Mouse (Mus musculus): ENCODE data around the gene Ifnar1.
A peak's percentile ranks its signal among the peaks of the same experiment; 100 is the strongest.

Gene Ifnar1

DNA sequence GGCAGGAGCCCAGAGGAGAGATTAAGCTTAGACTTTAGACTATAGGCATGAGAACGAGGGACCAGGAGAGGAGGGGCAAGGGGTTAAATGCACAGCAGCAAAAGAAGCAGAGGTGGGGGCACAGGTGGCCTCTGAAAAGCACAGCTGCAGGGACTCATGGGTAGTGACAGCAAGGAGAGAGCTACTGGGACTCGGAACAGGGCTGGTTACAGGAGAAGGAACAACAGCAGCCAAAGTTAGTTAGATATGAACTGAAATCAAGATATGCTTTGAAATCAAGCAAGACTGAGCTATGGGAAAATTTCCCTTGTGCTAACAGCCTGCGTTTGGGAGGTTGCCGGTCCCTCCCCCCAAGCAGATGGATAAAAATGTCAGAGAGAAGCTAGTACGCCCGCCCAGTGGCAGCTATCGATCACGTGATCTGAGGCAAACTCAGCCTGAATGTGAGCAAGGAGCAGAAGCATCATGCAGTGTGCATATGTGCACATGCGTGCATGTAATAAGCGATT lies 56.6 kb downstream of the Ifnar1 start:
- DNase-seq (ENCODE audit: low spot score in 2 of 2) = no peak

DNA sequence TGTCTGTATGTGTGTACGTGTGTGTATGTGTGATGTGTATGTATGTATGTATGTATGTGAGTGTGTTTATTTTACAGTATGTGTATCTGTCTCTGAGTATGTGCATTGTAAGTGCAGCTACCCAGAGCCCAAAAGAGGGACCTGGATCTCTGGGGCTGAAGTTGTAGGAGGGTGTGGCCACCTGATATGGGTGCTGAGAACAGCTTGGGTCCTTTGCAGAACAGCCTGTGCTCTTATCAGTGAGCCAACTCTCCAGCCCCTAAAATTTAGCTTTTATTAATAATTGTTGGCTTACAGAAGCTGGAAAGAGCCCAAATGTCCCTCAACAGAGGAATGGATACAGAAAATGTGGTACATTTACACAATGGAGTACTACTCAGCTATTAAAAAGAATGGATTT lies 58.6 kb downstream of the Ifnar1 start:
- DNase-seq (ENCODE audit: low spot score in 2 of 2) = no peak

DNA sequence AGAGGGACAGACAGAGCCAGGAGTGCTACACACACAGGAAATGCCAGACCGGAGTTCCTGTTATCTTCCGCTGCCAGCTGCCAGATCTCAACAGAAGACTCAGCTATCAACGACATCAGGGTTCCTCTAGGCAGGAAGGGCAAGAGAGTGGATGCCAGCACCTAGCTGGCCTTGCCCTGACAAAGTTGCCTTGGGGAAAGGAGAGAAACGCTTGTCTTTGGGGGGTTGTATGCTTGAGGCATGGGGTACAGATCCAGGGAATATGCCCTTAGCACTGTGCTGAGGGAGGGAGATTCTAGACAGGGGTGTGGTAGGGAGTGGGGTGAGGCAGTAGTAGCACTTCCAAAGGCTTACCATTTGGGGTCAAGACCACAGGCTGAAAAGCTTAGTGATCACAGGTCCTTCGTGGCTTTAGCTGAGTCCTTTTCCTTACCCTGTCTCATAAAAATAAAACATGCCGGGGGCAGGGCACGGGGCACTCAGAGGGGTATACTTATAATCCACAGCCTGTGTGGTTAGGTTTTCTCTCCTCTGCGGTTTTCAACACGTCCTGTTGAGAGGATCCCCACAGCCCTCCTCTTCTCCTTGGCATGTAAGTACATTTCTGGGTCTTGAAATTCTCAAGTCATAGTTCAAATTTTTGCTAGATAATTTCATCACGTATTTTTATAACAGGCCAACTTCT lies 60.7 kb downstream of the Ifnar1 start:
- no peak for DNase-seq (ENCODE audit: low spot score in 2 of 2)

DNA sequence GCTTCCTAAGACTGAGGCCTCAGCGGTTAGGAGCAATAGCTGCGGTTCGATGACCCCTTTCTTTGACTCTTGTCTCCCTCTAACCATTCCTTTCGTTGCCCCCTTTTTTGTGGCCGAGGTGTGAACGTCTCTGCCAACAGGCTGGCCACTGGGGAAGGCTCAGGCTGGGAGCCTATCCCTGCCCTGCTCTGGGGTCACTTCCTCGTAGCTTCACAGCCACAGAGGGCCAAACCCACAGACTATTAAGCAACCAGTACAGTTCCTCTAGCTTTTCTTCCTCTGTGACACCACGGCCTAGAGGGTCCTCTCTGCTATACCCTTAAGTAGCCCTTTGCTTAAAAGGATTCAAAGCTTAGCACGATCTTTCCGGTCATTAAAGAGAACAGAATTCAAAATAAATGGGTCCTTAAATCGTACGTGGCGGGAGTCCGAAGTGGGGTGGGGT lies 61.4 kb downstream of the Ifnar1 start:
- peak in 1 of 2 experiments; percentile 70 for DNase-seq (ENCODE audit: low spot score in 2 of 2)

DNA sequence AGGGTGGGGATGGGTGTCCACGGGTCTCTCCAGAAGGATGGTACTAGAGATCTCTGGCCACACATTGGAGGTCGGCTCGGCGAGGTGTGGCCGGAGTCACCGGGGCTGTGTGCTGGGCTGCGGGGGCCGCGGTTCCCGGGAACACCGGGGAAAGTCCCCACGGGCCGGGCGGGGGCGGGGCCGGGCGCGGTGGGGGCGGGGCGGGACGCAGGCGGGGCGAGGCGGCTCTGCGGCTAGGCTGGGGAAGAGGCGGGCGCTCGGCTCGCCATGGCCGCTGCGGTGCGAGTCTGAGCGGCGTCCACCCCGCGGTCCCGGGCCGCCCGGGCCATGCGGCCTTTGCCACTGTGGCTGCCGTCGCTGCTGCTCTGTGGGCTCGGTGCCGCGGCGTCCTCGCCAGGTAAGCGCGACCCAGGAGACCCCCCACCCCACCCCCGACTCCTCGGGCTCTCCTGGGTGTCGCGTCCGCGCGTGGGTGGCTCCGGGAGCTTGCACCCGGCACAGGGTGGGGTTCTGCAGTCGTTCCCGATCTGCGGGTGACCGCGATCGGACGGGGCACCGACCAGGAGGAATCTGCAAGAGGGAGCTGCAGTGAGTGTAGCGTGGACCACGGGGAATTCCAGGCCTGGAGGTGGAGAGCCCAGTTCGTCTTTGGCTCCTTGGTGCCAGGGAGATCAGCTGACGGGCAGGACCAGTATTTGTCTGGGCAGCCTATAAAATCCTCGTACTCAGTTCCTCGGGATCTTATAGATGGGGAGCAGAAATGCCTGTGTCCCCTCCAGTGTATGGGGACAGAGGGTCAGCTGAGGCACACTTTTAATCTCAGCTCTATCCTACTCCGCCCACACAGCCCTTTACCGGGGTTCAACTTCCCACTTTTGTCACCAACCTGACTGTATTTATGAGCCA lies 62.1 kb downstream of the Ifnar1 start, which contains the start of gene Ifngr2:
Gene Ifngr2 (plus strand): TSS at position 237 of the 906 bp plus-strand sequence.
- peak; percentile 58 to 70 for DNase-seq (ENCODE audit: low spot score in 2 of 2)

DNA sequence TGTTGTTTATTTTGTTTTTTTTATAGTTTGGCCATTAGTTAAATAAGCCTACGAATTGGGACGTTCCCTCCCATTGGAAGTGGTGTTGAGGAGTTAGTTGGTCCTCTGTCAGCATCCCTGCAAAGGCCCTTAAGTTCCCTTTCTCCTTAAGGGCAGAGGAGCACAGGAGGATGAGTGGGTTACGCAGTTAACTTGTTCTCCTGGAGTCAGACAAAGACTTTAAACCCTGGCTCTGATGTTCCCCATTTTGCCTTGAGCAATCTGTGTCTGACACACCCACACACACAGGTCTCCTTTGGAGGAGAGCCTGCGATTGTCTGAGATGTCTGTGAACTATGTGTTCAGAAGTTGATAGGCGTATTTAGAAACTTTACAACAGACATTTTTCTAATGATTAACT lies 62.9 kb downstream of the Ifnar1 start:
- DNase-seq (ENCODE audit: low spot score in 2 of 2) = no peak

DNA sequence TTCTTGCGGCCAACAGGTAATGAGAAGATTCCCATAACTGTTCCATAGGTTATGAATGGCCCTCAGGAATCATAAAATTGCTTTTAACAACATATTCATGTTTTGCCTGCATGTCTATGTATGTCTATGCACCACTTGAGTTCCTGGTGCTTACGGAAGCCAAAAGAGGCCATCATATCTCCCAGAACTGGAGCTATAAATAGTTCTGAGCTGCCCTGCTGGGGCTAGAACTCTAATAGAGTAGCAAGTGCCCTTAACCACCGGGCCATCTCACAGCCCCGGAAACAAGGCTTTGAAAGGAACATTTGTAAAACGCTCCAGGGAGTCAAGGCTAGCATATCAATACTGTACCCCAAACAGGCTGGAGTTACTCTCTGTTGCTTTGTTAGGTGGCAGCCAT lies 63.5 kb downstream of the Ifnar1 start:
- no peak for DNase-seq (ENCODE audit: low spot score in 2 of 2)

DNA sequence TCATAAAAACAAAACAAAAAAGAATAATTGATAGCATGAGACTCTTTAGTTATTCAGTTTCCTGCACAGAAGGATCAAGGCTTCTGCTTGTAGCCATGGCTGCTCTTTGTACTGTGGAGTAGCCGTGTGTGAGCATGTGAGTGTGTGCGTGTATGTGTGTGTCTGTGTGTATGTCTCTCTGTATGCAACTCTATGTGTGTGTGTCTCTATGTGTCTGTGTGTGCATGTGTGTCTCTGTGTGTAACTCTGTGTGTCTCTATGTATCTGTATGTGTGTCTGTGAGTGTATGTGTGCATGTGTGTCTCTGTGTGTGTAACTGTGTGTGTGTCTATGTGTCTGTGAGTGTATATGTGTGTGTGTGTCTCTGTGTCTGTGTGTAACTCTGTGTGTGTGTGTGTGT lies 64.0 kb downstream of the Ifnar1 start:
- no peak for DNase-seq (ENCODE audit: low spot score in 2 of 2)

DNA sequence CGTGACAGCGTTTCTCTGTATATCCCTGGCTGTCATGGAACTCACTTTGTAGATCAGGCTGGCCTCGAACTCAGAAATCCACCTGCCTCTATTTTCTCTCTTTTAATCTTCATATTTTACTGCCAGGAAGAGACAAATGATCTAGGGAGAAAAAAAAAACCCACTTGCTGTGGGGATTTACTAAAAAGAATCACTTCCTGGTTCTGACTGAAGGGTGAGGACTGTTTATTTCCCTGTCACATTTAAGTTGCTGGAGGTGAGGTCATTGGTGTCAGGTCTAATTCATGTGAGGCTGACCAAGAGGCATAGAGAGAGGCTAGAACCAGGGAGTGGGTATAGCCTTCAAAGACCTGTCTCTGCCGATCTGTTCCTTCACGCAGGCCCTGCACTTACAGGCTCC lies 64.6 kb downstream of the Ifnar1 start:
- DNase-seq (ENCODE audit: low spot score in 2 of 2) = no peak

DNA sequence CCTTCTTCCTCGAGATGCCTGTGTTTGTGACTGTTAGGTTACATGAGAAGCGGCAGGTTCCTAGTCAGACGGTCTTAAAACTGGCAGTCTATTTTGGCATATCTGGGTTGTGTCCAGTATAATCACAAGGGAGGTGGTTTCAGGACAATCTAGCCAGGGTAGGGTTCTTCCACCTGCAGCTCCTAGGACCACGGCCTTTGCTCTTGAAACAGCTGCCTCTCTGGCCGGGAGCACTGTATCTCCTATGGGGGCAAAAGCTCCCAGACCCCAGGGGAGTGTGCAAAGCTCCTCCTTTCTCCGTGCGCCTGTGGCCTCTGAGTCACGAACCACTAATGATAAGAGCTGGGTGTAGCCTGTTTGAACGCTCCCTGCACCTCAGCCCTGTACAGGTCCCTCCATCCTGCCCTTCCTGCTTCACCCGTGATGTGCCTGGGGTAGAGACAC lies 66.1 kb downstream of the Ifnar1 start:
- DNase-seq (ENCODE audit: low spot score in 2 of 2) = no peak

DNA sequence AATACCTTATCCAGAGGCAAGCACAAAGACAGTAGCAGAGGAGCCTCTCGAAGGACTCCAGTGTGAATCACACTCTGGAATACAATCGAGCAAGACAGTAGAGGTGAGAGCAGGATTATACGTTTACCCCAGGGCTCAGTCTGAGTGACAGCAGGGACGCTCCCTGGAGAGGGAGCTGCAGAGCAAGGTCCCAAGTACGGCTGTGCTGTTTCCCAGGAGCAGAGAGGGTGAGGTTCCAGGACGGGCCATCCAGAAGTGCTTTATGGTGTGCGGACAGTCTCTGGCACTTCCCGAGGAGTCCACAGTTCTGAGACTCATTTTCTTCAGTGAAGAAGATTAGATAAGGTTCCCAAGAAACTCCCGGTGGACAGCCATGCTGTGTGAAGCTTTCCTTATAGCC lies 67.0 kb downstream of the Ifnar1 start:
- no peak for DNase-seq (ENCODE audit: low spot score in 2 of 2)

DNA sequence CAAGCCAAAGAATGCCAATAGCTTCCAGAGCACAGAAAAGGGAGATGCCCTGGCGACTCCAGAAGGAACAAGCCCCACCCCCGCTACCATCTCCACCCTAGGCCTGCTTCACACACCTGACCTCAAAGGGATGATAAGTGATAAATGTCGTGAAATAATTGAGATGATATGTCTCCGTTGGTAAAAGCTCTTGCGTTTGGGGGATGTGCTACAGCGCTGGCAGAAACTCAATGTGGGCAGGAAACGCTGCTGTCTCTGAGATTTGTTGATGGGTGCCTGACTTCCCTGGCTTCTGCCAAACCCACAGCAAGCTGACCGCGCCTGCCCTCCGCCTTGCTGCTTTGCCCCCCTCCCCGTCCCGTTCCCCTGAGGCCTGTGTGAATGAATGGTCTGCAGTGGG lies 68.6 kb downstream of the Ifnar1 start:
- DNase-seq (ENCODE audit: low spot score in 2 of 2) = peak; percentile 40 to 55

DNA sequence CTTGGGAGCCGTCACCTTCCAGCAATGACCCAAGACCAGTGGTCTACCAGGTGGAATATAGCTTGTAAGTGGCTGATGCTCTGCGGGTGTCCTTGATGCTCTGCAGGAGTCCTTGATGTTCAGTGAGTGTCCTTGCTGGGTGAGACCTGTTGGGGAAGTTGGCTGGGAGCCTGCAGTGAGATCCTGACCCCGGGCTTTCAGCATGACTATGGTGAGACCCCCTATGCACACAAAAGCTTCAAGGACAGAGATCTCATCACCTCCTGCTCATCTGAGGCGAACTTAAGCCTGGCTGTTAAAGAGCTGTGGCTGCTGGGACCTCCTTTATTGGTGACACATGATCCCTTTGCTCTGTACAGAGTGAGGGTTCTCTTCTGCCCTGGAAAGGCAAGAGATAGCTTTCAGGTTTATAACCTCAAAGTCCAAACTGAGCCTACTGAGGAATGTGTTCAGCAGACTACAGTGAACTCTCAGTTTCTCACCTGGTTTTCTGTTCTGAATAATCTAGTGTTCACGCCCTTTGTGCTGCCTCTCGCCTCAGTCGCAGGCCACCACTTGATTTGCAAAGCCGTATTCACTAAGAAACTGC lies 70.1 kb downstream of the Ifnar1 start:
- no peak for DNase-seq (ENCODE audit: low spot score in 2 of 2)

DNA sequence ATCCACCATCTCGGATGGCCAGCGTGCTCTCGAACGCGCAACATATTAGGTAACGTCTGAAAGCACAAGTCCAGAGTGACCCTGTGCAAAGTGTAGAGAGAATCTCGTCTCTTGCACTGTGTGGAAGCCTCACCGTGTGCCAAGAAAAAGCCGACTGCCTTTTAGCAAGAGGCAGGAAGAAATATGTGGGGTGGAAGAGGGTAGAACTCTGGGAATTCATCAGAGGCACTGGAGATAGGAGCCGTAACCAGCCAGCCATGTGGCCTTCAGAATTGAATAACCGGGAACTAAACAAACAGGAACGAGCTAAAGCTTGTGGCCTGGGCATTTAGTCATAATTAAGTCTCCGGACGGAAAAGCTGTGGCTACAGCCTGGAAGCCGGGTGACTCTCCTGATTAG lies 71.6 kb downstream of the Ifnar1 start:
- no peak for DNase-seq (ENCODE audit: low spot score in 2 of 2)
